Mouse (Mus musculus) intestine, postnatal 0 days (tissue): ENCODE measurements at regions not wholly inside any gene's neighbourhood (a gene's known extent, or its start where the extent isn't known, plus 50 kb on each side); places are given as distances from the start of the nearest gene placed in this dataset.
A peak's percentile ranks its signal among the peaks of the same experiment; 100 is the strongest.

Experiments used
- ATAC-seq: fragments of 200-750 bp; cut with Nextera tagmentation; 2 replicates; pipeline ENCODE4 v1.8.0; 2017; ENCODE audit warnings: mild to moderate bottlenecking, moderate TSS enrichment, moderate library complexity
- H3K27ac ChIP-seq: fragments of 300-500 bp; sonication (generic); 2 replicates; pipeline ENCODE4 v1.5.1; 2014; ENCODE audit warnings: mild to moderate bottlenecking, low read depth, low read length, moderate library complexity
- H3K27me3 ChIP-seq: fragments of 300-500 bp; sonication (generic); replicated peaks from 2 replicates; pipeline ENCODE4 v1.6.1; 2014; ENCODE audit warnings: low read length, mixed read lengths; ENCODE audit not compliant: control insufficient read depth, insufficient read depth
- H3K36me3 ChIP-seq: fragments of 300-500 bp; sonication (generic); 2 replicates; pipeline ENCODE4 v1.6.1; 2014; ENCODE audit warnings: mild to moderate bottlenecking, moderate library complexity; ENCODE audit not compliant: control insufficient read depth, insufficient read depth
- H3K4me1 ChIP-seq: fragments of 300-500 bp; sonication (generic); replicated peaks from 2 replicates; pipeline ENCODE4 v1.6.1; 2014; ENCODE audit warnings: antibody characterized with exemption, low read length, mixed read lengths; ENCODE audit not compliant: control insufficient read depth, insufficient read depth
- H3K4me2 ChIP-seq: fragments of 300-500 bp; sonication (generic); replicated peaks from 2 replicates; pipeline ENCODE4 v1.6.1; 2014; ENCODE audit warnings: low read depth, mild to moderate bottlenecking, moderate library complexity
- H3K4me3 ChIP-seq: fragments of 300-500 bp; sonication (generic); 2 replicates; pipeline ENCODE4 v1.5.1; 2014; ENCODE audit warnings: low read depth, low read length
- H3K9ac ChIP-seq: fragments of 300-500 bp; sonication (generic); 2 replicates; pipeline ENCODE4 v1.6.1; 2014; ENCODE audit warnings: mild to moderate bottlenecking, low read depth, low read length
- H3K9me3 ChIP-seq: fragments of 300-500 bp; sonication (generic); 2 replicates; pipeline ENCODE4 v1.6.1; 2016; ENCODE audit warnings: mixed run types; ENCODE audit not compliant: control insufficient read depth
- CTCF ChIP-seq: sonication (generic); IDR thresholded peaks from 2 replicates; pipeline ENCODE4 v1.5.1; 2016; ENCODE audit warnings: low read depth, mild to moderate bottlenecking, control low read depth, antibody characterized with exemption, moderate library complexity
- WGBS: fragments of 180-500 bp; shearing (Covaris S2); extraction: QIAGEN DNeasy Blood & Tissue Kit; methylation state at CpG from one replicate; pipeline ENCODE4 v1.1.7; 2014; 5-methylcytosine and 5-hydroxymethylcytosine counted together

GRCm38 (mm10) chr3:38820787-38821186 lies 66.0 kb upstream of the Fat4 start:
- H3K27ac ChIP-seq, result no peak overlapping the region
- no peaks in the 10 kb centered on the region for H3K4me1 ChIP-seq
- 52% methylated on average over 9 of the region's 9 CpGs for WGBS
- H3K9ac ChIP-seq, result no peak overlapping the region
- no peaks in the 10 kb centered on the region for H3K27me3 ChIP-seq
- no peak for TF ChIP-seq CTCF
- H3K4me3 ChIP-seq, result no peak overlapping the region
- no peak for ATAC-seq
- no peak overlapping the region for H3K4me2 ChIP-seq
- H3K9me3 ChIP-seq, result no peaks in the 10 kb centered on the region
- no peaks in the 10 kb centered on the region for H3K36me3 ChIP-seq

- Histone ChIP-seq H3K9ac (no peak overlapping the region), H3K36me3 (no peaks in the 10 kb centered on the region), H3K27me3 (no peaks in the 10 kb centered on the region), H3K4me1 (no peaks in the 10 kb centered on the region), H3K27ac (no peak overlapping the region), H3K9me3 (no peaks in the 10 kb centered on the region), H3K4me3 (no peak overlapping the region), H3K4me2 (no peak overlapping the region)
- no peak for TF ChIP-seq CTCF
- 81% methylated on average over 7 of the region's 7 CpGs for WGBS
- no peak for ATAC-seq
Measured at GRCm38 (mm10) chr3:38820315-38820714, 66.4 kb upstream of the Fat4 start.

GRCm38 (mm10) chr3:38817651-38818050 lies 69.1 kb upstream of the Fat4 start:
- H3K4me3 ChIP-seq, result no peak overlapping the region
- H3K27me3 ChIP-seq, result no peaks in the 10 kb centered on the region
- WGBS, result 79% methylated on average over 5 of the region's 5 CpGs
- no peak overlapping the region for H3K4me2 ChIP-seq
- H3K9me3 ChIP-seq, result no peaks in the 10 kb centered on the region
- H3K36me3 ChIP-seq, result no peaks in the 10 kb centered on the region
- ATAC-seq, result no peak
- no peaks in the 10 kb centered on the region for H3K4me1 ChIP-seq
- H3K9ac ChIP-seq, result no peak overlapping the region
- no peak for TF ChIP-seq CTCF
- no peak overlapping the region for H3K27ac ChIP-seq

GRCm38 (mm10) chr3:38812457-38812856 lies 74.3 kb upstream of the Fat4 start:
- Histone ChIP-seq H3K4me2 (no peak overlapping the region), H3K27me3 (no peaks in the 10 kb centered on the region), H3K36me3 (no peaks in the 10 kb centered on the region), H3K4me1 (no peaks in the 10 kb centered on the region), H3K27ac (no peak overlapping the region), H3K9me3 (no peaks in the 10 kb centered on the region), H3K9ac (no peak overlapping the region), H3K4me3 (no peak overlapping the region)
- TF ChIP-seq CTCF, result no peak
- WGBS, result 91% methylated on average over 4 of the region's 4 CpGs
- ATAC-seq, result no peak

GRCm38 (mm10) chr3:38811635-38812034 lies 75.1 kb upstream of the Fat4 start:
- H3K27me3 ChIP-seq, result no peaks in the 10 kb centered on the region
- H3K4me2 ChIP-seq, result no peak overlapping the region
- H3K36me3 ChIP-seq, result no peaks in the 10 kb centered on the region
- WGBS, result 87% methylated on average over 8 of the region's 8 CpGs
- H3K9ac ChIP-seq, result no peak overlapping the region
- no peaks in the 10 kb centered on the region for H3K9me3 ChIP-seq
- H3K4me1 ChIP-seq, result no peaks in the 10 kb centered on the region
- H3K4me3 ChIP-seq, result no peak overlapping the region
- H3K27ac ChIP-seq, result no peak overlapping the region
- ATAC-seq, result no peak
- peak; percentile 45 for TF ChIP-seq CTCF

GRCm38 (mm10) chr3:38806469-38807055 lies 80.2 kb upstream of the Fat4 start:
- ATAC-seq, result no peak
- no peak for TF ChIP-seq CTCF
- 78% methylated on average over 1 of the region's 1 CpGs for WGBS
- H3K27ac ChIP-seq, result no peak overlapping the region
- no peak overlapping the region for H3K9ac ChIP-seq
- H3K9me3 ChIP-seq, result no peaks in the 10 kb centered on the region
- H3K27me3 ChIP-seq, result no peaks in the 10 kb centered on the region
- H3K4me1 ChIP-seq, result no peaks in the 10 kb centered on the region
- no peak overlapping the region for H3K4me3 ChIP-seq
- no peak overlapping the region for H3K4me2 ChIP-seq
- no peaks in the 10 kb centered on the region for H3K36me3 ChIP-seq

GRCm38 (mm10) chr3:38806036-38806435 lies 80.7 kb upstream of the Fat4 start:
- no peak for TF ChIP-seq CTCF
- no peak overlapping the region for H3K9ac ChIP-seq
- H3K4me2 ChIP-seq, result no peak overlapping the region
- H3K36me3 ChIP-seq, result no peaks in the 10 kb centered on the region
- H3K4me1 ChIP-seq, result no peaks in the 10 kb centered on the region
- H3K27me3 ChIP-seq, result no peaks in the 10 kb centered on the region
- no peak for ATAC-seq
- H3K4me3 ChIP-seq, result no peak overlapping the region
- 71% methylated on average over 5 of the region's 5 CpGs for WGBS
- no peak overlapping the region for H3K27ac ChIP-seq
- no peaks in the 10 kb centered on the region for H3K9me3 ChIP-seq
